Mouse (Mus musculus): ENCODE measurements around the gene Atp6v1g2. TPM values are rescaled to one million over a fixed set of nuclear protein-coding genes. Genes with fewer than 3 reads are reported as not detected.

The Atp6v1g2 gene
- polyA plus RNA-seq, 1 experiment, result 1.4 TPM

GRCm38 (mm10) chr17:35219601-35220041 lies 13.8 kb upstream of the Atp6v1g2 start:
- no peak overlapping the region for H3ac ChIP-seq (ENCODE audit: control insufficient read depth, insufficient read length, low read depth)
- no peaks in the 10 kb centered on the region for H3K27me3 ChIP-seq (ENCODE audit: control insufficient read depth, insufficient read depth, insufficient read length)
- no peak for TF ChIP-seq USF1 (IDR thresholded peaks at IDR 0.05; ENCODE audit: low read depth)
- TF ChIP-seq CEBPB (IDR thresholded peaks at IDR 0.05; ENCODE audit: low read depth), result no peak
- no peak for TF ChIP-seq MYOD1 (IDR thresholded peaks at IDR 0.05; ENCODE audit: control insufficient read depth, insufficient read length, low read depth)
- TF ChIP-seq MYOG (IDR thresholded peaks at IDR 0.05; ENCODE audit: control insufficient read depth, extremely low read depth, insufficient read length), result no peak
- TF ChIP-seq MAX (IDR thresholded peaks at IDR 0.05), result no peak
- no peak for TF ChIP-seq FOSL1 (IDR thresholded peaks at IDR 0.05; ENCODE audit: insufficient read depth, low read length, poor library complexity, severe bottlenecking)
- no peak for TF ChIP-seq CTCF (IDR thresholded peaks at IDR 0.05; ENCODE audit: control insufficient read depth, insufficient read depth, insufficient read length)
- no peaks in the 10 kb centered on the region for H3K79me2 ChIP-seq (ENCODE audit: control insufficient read depth, insufficient read depth)
- H3K79me3 ChIP-seq (ENCODE audit: low read depth), result no peaks in the 10 kb centered on the region
- H3K4me3 ChIP-seq (ENCODE audit: insufficient read depth, poor library complexity, severe bottlenecking), result no peak overlapping the region
- H3K36me3 ChIP-seq (ENCODE audit: control insufficient read depth, insufficient read depth), result peaks cover 16% of the 10 kb centered on the region

GRCm38 (mm10) chr17:35220156-35220952 lies 13.1 kb upstream of the Atp6v1g2 start, which contains the start of gene Gm16181:
Gene Gm16181, plus strand, starts transcription at chr17:35220834.
- H3K4me3 ChIP-seq (ENCODE audit: insufficient read depth, poor library complexity, severe bottlenecking), result no peak within 1 kb of the TSS
- TF ChIP-seq CEBPB (IDR thresholded peaks at IDR 0.05; ENCODE audit: low read depth) (no peak), FOSL1 (IDR thresholded peaks at IDR 0.05; ENCODE audit: insufficient read depth, low read length, poor library complexity, severe bottlenecking) (no peak), MAX (IDR thresholded peaks at IDR 0.05) (no peak), CTCF (IDR thresholded peaks at IDR 0.05; ENCODE audit: control insufficient read depth, insufficient read depth, insufficient read length) (no peak), MYOG (IDR thresholded peaks at IDR 0.05; ENCODE audit: control insufficient read depth, extremely low read depth, insufficient read length) (no peak), USF1 (IDR thresholded peaks at IDR 0.05; ENCODE audit: low read depth) (no peak), MYOD1 (IDR thresholded peaks at IDR 0.05; ENCODE audit: control insufficient read depth, insufficient read length, low read depth) (no peak)
- H3K36me3 ChIP-seq (ENCODE audit: control insufficient read depth, insufficient read depth), result peaks cover 20% of the 10 kb centered on the region
- H3K27me3 ChIP-seq (ENCODE audit: control insufficient read depth, insufficient read depth, insufficient read length), result no peaks in the 10 kb centered on the region
- H3K79me3 ChIP-seq (ENCODE audit: low read depth), result peaks cover 2% of the 10 kb centered on the region
- H3ac ChIP-seq (ENCODE audit: control insufficient read depth, insufficient read length, low read depth), result no peak within 1 kb of the TSS
- H3K79me2 ChIP-seq (ENCODE audit: control insufficient read depth, insufficient read depth), result peaks cover 6% of the 10 kb centered on the region

GRCm38 (mm10) chr17:35222299-35222698 lies 11.2 kb upstream of the Atp6v1g2 start:
- H3K27me3 ChIP-seq (ENCODE audit: control insufficient read depth, insufficient read depth, insufficient read length), result no peaks in the 10 kb centered on the region
- no peak for TF ChIP-seq CTCF (IDR thresholded peaks at IDR 0.05; ENCODE audit: control insufficient read depth, insufficient read depth, insufficient read length)
- TF ChIP-seq MYOD1 (IDR thresholded peaks at IDR 0.05; ENCODE audit: control insufficient read depth, insufficient read length, low read depth), result no peak
- TF ChIP-seq CEBPB (IDR thresholded peaks at IDR 0.05; ENCODE audit: low read depth), result no peak
- TF ChIP-seq USF1 (IDR thresholded peaks at IDR 0.05; ENCODE audit: low read depth), result no peak
- H3ac ChIP-seq (ENCODE audit: control insufficient read depth, insufficient read length, low read depth), result no peak overlapping the region
- no peak overlapping the region for H3K4me3 ChIP-seq (ENCODE audit: insufficient read depth, poor library complexity, severe bottlenecking)
- peaks cover 2% of the 10 kb centered on the region for H3K79me3 ChIP-seq (ENCODE audit: low read depth)
- peaks cover 20% of the 10 kb centered on the region for H3K79me2 ChIP-seq (ENCODE audit: control insufficient read depth, insufficient read depth)
- H3K36me3 ChIP-seq (ENCODE audit: control insufficient read depth, insufficient read depth), result peaks cover 20% of the 10 kb centered on the region

- peaks cover 2% of the 10 kb centered on the region for H3K79me3 ChIP-seq (ENCODE audit: low read depth)
- peaks cover 23% of the 10 kb centered on the region for H3K36me3 ChIP-seq (ENCODE audit: control insufficient read depth, insufficient read depth)
- no peak overlapping the region for H3K4me3 ChIP-seq (ENCODE audit: insufficient read depth, poor library complexity, severe bottlenecking)
- H3K27me3 ChIP-seq (ENCODE audit: control insufficient read depth, insufficient read depth, insufficient read length), result no peaks in the 10 kb centered on the region
- H3ac ChIP-seq (ENCODE audit: control insufficient read depth, insufficient read length, low read depth), result no peak overlapping the region
- peaks cover 29% of the 10 kb centered on the region for H3K79me2 ChIP-seq (ENCODE audit: control insufficient read depth, insufficient read depth)
- no peak for TF ChIP-seq MYOG (IDR thresholded peaks at IDR 0.05; ENCODE audit: control insufficient read depth, extremely low read depth, insufficient read length)
- TF ChIP-seq CTCF (IDR thresholded peaks at IDR 0.05; ENCODE audit: control insufficient read depth, insufficient read depth, insufficient read length), result no peak
- no peak for TF ChIP-seq MAX (IDR thresholded peaks at IDR 0.05)
- no peak for TF ChIP-seq FOSL1 (IDR thresholded peaks at IDR 0.05; ENCODE audit: insufficient read depth, low read length, poor library complexity, severe bottlenecking)
These were observed 8.8 kb upstream of the Atp6v1g2 start for GRCm38 (mm10) chr17:35224641-35225040.

- Histone ChIP-seq H3K79me3 (ENCODE audit: low read depth) (peaks cover 2% of the 10 kb centered on the region), H3K79me2 (ENCODE audit: control insufficient read depth, insufficient read depth) (peaks cover 37% of the 10 kb centered on the region), H3K36me3 (ENCODE audit: control insufficient read depth, insufficient read depth) (peaks cover 29% of the 10 kb centered on the region), H3K4me3 (ENCODE audit: insufficient read depth, poor library complexity, severe bottlenecking) (no peak overlapping the region), H3K27me3 (ENCODE audit: control insufficient read depth, insufficient read depth, insufficient read length) (no peaks in the 10 kb centered on the region), H3ac (ENCODE audit: control insufficient read depth, insufficient read length, low read depth) (no peak overlapping the region)
- TF ChIP-seq MAX (IDR thresholded peaks at IDR 0.05) (no peak), CTCF (IDR thresholded peaks at IDR 0.05; ENCODE audit: control insufficient read depth, insufficient read depth, insufficient read length) (no peak), MYOD1 (IDR thresholded peaks at IDR 0.05; ENCODE audit: control insufficient read depth, insufficient read length, low read depth) (no peak)
These were observed 8.0 kb upstream of the Atp6v1g2 start for GRCm38 (mm10) chr17:35225456-35225855.

- TF ChIP-seq CEBPB (IDR thresholded peaks at IDR 0.05; ENCODE audit: low read depth) (no peak), USF1 (IDR thresholded peaks at IDR 0.05; ENCODE audit: low read depth) (no peak), CTCF (IDR thresholded peaks at IDR 0.05; ENCODE audit: control insufficient read depth, insufficient read depth, insufficient read length) (no peak), MYOD1 (IDR thresholded peaks at IDR 0.05; ENCODE audit: control insufficient read depth, insufficient read length, low read depth) (no peak), FOSL1 (IDR thresholded peaks at IDR 0.05; ENCODE audit: insufficient read depth, low read length, poor library complexity, severe bottlenecking) (no peak), MYOG (IDR thresholded peaks at IDR 0.05; ENCODE audit: control insufficient read depth, extremely low read depth, insufficient read length) (no peak), MAX (IDR thresholded peaks at IDR 0.05) (no peak)
- Histone ChIP-seq H3ac (ENCODE audit: control insufficient read depth, insufficient read length, low read depth) (no peak overlapping the region), H3K79me3 (ENCODE audit: low read depth) (peaks cover 10% of the 10 kb centered on the region), H3K27me3 (ENCODE audit: control insufficient read depth, insufficient read depth, insufficient read length) (no peaks in the 10 kb centered on the region), H3K79me2 (ENCODE audit: control insufficient read depth, insufficient read depth) (peaks cover 48% of the 10 kb centered on the region), H3K36me3 (ENCODE audit: control insufficient read depth, insufficient read depth) (peaks cover 35% of the 10 kb centered on the region), H3K4me3 (ENCODE audit: insufficient read depth, poor library complexity, severe bottlenecking) (no peak overlapping the region)
These were observed 6.9 kb upstream of the Atp6v1g2 start for GRCm38 (mm10) chr17:35226561-35227046.
